ENCODE assay signal across 17 mouse cellular contexts in the genomic region with DNA sequence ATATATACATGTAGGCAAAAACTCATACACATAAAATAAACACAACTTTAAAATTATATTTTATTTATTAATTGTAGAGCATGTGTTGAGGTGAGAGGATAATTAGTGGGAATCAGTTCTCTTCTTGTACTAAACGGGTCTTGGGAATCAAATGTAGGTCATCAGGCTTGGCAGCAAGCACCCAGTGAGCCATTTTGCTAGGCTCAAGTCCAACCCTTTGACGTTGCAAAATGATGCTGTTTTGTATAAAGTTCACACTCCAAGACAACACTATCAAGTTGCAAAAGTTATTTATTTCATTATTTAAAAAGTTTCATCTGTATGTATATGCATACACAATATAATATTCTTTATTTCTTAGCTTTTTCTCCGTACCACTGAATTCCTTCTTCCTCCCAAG. TPM values are rescaled to one million over a fixed set of nuclear protein-coding genes. Genes with fewer than 3 reads are reported as not detected.
"Had no signal": no experiment of that assay in that cellular context is flagged by ENCODE, and none has a peak within 500 bp of the region (broad histone marks: within the 10 kb centered on the region; RNA-seq: fewer than 3 reads in every experiment).

No protein-coding gene starts in this region.

- ATAC-seq: midbrain, embryonic 16.5 days had no signal

- H3K4me1 ChIP-seq: neural tube, embryonic 13.5 days had no signal

- H3K4me3 ChIP-seq: layer of hippocampus, adult 2 months; limb, embryonic 13.5 days; neural tube, embryonic 13.5 days had no signal

- H3K36me3 ChIP-seq: limb, embryonic 13.5 days; neural tube, embryonic 13.5 days had no signal

- H3K9ac ChIP-seq: limb, embryonic 13.5 days; lung, embryonic 14.5 days; neural tube, embryonic 13.5 days had no signal

- DNase-seq: kidney, adult 9 months; kidney, postnatal 10 days; kidney, postnatal 4 days; lung, embryonic 14.5 days; lung, postnatal 10 days; lung, postnatal 4 days; right cerebral cortex, adult 18-20 months; right cerebral cortex, postnatal 25 days; thymus, postnatal 36 days had no signal

- H3K4me2 ChIP-seq: limb, embryonic 13.5 days; liver, embryonic 11.5 days; lung, embryonic 14.5 days; midbrain, embryonic 11.5 days; neural tube, embryonic 13.5 days had no signal

- H3K27me3 ChIP-seq: limb, embryonic 13.5 days; neural tube, embryonic 13.5 days had no signal

- H3K27ac ChIP-seq: layer of hippocampus, adult 2 months; limb, embryonic 13.5 days; neural tube, embryonic 13.5 days had no signal

RNA-seq across cellular contexts. Expression of a gene that starts 33.7 kb away (rescaled TPM):
- total RNA-seq: layer of hippocampus, postnatal 10 days; megakaryocyte, adult 5-6 weeks had no signal
- polyA plus RNA-seq: limb, embryonic 13.5 days; liver, embryonic 11.5 days; lung, embryonic 14.5 days; midbrain, embryonic 11.5 days; midbrain, embryonic 16.5 days; neural tube, embryonic 13.5 days had no signal

RNA-seq across cellular contexts. Expression of a gene that starts 47.0 kb away (rescaled TPM):
- total RNA-seq: megakaryocyte, adult 5-6 weeks had no signal
